Mouse (Mus musculus): ENCODE measurements at regions not wholly inside any gene's neighbourhood (a gene's known extent, or its start where the extent isn't known, plus 50 kb on each side); places are given as distances from the start of the nearest gene placed in this dataset.
"Not testable (repeated sequence)": the region's sequence is repeated elsewhere in the genome, so short reads cannot be mapped to it uniquely, and the experiment has no call there.

GRCm38 (mm10) chr2:179128018-179128417 is 314.2 kb upstream of the Cdh4 start:
- DNase-seq (ENCODE audit: low spot score) = no peak

DNA sequence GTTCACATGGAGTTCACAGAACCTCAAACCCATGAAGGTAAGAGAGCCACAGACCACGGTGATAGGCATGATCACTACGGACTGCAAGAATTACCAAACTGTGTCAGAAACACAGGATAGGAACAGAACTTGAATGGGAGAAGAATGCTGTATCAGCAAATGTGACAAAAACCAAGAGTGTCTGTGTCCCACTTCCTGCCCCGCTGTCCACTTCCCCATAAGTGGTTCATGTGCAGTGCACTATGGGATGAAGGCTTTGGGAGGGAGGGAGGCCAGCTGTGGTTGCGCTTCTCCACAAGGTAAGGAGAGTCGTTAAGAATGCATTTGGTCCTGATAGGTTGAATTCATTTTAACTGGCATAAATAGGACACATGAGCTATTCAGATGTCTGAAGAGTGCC is 313.8 kb upstream of the Cdh4 start:
- no peak for DNase-seq (ENCODE audit: low spot score)

DNA sequence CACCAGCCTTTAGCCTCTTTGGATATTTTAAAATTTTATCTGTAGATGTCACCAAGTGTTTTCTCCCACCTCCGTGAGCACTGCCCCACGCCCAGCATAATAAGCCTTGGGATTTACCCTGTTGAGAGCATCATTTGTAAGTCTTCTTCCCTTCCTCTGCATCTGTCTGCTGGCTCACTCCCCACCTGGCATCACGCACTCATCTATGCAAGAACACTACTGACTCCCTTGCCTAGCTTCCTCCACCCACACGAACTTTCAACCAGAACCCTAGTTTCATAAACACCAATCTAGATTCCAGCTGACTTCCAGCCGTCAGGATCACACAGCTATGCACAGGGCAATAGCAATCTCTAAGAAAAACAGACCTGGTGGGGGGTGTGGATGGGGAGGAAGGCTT is 311.2 kb upstream of the Cdh4 start:
- no peak for DNase-seq (ENCODE audit: low spot score)

DNA sequence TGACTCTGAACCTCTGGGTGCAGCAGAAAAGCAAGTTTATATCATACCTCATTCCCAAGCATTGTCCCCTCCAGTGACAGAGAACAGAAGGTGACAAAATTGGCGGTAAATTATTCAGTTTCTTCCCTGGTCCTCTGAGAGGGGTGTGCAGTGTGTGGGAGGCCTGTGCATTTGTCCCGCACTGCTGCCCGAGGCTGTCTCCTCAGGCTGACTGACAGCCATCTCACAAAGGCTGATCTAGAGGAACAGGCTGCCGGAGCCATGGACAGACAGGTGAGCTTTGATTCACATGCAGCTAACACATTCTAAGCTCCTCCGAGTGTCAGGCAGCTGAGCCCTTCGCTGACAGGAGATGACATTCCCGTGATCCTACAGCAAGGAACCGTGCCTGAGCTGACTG is 299.9 kb upstream of the Cdh4 start:
- no peak for DNase-seq (ENCODE audit: low spot score)

DNA sequence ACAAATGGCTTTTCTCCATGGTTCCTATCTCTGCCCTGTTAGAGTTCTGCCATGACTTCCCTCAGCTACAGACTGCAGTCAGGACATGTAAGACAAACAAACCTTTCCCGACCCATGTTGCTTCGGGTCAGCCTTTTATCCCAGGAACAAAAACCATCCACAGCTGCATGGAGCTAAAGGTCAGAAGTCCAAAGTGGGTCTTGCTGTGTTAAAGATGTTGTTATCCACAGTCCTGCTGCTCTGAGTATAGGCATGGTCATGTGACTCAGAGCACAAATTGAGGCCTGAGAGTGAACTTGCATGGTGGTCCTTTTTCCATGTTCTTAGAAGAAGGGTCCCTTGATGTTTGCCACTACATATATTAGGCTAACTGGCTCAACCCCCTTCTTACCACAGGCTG is 296.5 kb upstream of the Cdh4 start:
- no peak for DNase-seq (ENCODE audit: low spot score)

- DNase-seq (ENCODE audit: low spot score) = no peak
Measured at GRCm38 (mm10) chr2:179146274-179146673, 296.0 kb upstream of the Cdh4 start.

DNA sequence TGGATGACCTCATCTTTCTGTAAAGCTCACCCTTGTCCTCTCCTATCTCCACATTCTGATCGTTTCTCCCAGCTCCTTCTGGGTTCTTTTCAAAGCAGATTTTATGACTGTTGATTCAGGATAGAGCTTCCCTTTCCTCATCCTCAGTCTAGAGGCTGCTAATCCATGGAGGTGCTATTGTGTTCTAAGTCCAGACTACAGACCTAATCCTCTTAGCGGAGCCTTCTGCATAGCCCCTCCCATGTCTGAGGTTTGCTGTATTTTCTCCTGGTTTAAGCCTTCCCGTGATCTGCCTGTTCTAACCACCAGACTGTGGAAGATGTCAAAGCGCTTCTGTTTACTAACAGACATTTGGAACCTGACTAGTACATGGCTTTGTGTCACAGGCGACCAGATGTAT is 294.0 kb upstream of the Cdh4 start:
- DNase-seq (ENCODE audit: low spot score) = no peak

DNA sequence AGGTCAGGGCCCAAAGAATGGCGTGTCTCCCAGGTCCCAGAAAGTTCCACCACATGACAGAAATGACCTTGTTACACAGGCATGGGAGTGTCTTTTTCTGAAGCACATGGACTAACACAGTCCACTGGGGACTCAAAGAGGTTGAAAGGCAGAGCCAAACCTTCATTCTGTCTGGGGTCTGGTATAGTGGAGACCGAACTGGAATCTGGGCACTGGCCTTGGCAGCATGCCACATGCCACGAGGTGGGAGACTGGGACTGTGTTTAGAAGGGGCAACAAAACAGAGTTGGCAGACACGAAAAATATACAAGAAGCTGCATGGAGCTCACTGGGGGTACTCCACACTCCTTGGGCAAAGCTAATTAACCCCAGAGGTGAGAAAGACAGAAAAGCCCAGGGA is 293.6 kb upstream of the Cdh4 start:
- DNase-seq (ENCODE audit: low spot score) = no peak

DNA sequence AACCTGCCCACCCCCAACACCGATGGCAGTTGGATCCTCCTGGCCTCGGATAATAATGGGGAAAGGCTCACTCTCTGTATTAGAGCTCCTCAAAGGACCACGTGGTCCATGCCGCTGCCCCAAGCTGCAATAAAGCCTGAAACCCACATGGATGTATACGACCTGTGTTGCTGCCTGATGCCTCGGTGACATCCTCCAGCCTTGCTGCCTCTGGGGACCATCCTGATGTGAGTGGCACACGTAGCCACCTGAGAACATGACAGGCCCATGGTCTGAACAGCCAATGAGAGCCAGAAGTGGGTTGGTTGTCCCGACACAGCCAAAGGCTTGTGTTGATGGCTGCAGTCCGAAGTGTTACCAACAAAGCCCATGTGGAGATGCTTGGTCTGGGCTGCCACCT is 283.4 kb upstream of the Cdh4 start:
- DNase-seq (ENCODE audit: low spot score) = no peak

DNA sequence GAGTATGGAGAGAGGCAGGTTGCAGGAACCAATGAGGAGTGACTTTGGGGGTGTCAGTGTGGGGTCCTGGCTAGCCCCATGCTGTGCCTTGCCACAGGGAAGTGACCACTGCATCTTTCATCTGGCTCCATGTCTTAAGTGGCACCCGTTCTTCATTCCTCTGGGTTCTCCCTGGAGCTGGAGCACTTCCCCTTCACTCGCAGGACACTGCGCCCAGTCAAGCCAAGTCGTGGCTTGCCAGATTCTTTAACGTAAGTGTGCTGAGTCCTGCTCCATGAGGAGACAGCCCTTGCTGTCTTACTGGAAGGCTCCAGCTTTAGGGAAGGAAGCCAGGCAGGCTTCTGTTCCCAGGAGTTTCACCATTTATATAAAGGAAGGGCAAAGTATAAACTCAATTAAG is 279.1 kb upstream of the Cdh4 start:
- no peak for DNase-seq (ENCODE audit: low spot score)

DNA sequence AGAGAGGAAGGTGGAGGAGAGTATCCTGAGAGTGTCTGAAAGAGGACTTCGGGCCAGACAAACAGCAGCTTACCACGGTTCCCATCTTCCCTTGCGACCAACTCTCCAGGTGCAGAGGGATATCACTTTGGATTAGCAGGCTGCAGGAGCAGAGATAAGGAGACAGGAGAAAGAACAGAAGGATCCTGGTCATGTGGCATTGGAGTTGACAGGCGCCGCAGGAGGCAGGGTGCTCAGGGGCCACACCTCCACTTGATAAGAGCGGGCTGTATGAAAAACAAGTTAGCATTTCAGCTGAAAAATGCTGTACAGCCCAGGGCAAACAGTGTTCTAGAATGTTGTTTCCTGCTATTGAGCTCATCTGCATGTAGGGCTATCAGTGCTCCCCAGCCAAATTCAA is 272.1 kb upstream of the Cdh4 start:
- DNase-seq (ENCODE audit: low spot score) = no peak

- no peak for DNase-seq (ENCODE audit: low spot score)
Measured at GRCm38 (mm10) chr2:179170608-179171007, 271.6 kb upstream of the Cdh4 start.

DNA sequence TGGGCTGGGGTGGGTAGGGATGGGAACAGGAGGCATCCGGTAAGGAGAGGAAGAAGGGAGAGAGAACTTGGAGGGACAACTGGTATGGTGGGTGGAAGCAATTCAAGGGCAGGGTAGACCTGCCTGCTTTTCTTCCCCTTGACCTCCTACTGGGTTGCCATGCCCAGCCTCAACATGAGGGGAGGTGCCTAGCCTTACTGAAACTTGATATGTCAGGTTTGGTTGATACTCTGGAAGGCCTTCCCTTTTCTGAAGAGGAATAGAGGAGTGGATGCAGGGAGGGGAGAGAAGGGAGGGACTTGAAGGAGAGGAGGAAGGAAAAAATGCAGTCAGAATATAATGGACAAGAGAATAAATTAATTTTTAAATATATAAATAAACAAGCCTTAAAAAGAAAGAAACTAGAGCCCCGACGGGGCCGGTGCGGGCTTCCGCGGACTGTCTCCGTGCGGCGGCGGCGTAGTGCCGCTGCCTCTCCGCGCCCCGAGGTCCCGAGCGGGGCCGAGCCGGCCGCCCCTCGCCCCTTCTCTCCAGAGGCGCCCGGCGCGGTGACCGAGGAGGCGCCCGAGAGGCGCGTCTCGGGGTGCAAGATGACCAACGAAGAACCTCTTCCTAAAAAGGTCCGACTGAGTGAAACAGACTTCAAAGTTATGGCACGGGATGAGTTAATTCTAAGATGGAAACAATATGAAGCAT is 265.2 kb upstream of the Cdh4 start:
- DNase-seq (ENCODE audit: low spot score) = not testable (repeated sequence)

GRCm38 (mm10) chr2:179181366-179181765 is 260.9 kb upstream of the Cdh4 start:
- DNase-seq (ENCODE audit: low spot score) = no peak

GRCm38 (mm10) chr2:179182123-179182522 is 260.1 kb upstream of the Cdh4 start:
- DNase-seq (ENCODE audit: low spot score) = no peak

DNA sequence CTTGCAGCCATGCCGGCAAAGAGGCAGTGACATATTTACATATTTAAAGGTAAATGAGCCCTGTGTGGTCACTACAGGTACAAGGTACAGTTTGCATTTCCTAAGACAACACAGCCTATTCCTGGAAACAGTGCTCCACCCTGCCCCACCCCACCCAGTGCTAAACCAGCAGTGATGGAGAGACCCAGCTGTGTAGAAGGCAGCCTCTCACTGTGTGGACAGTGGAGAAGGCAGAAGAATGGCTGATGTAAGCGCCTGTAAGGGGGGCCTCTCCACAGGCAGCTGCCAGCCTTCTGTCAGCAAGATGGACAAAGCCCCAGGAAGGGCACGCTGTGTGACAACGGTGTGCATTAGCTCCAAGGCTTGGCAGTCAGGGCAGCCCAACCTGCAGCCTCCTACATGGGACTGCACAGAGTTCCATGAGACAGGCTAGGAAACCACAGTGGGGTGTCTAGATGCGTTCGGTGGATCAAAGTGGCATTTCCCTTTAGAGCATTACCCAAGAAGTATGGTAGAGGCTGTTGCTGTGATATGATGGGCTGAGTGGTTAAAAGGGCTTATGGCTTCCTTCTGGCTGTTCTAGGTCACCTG is 249.2 kb upstream of the Cdh4 start:
- DNase-seq (ENCODE audit: low spot score) = no peak

DNA sequence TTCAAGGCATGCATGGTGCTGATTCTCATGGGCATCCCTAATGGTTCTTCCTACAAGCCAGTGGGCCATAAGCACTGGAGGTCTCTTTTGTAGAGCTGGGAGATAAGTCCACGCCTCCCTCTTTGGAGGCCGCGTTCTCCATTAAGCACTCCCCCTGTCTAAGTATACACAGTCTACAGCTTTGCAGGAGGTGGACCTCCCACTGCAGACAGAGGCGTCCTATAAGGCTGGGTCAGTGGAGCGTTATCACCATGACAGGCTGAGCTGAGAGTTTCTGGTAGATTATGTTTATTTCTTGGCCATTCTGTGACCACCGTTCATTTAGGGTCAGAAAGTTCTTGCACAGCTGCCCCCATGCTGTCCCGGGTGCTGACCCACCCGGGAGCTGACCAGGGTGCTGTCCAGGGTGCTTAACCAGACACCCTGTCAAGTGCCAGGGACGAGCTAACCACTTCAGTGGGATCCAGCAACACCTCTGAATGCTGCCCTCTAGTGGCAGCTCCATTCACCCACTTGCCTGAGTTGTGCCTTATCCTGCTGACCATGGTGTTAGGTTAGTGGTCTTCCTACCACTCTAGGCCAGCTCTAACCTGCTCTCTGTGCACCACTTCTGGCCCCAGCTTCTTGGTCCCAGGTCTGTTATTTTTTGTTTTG is 248.6 kb upstream of the Cdh4 start:
- DNase-seq (ENCODE audit: low spot score) = peak; percentile 73

DNA sequence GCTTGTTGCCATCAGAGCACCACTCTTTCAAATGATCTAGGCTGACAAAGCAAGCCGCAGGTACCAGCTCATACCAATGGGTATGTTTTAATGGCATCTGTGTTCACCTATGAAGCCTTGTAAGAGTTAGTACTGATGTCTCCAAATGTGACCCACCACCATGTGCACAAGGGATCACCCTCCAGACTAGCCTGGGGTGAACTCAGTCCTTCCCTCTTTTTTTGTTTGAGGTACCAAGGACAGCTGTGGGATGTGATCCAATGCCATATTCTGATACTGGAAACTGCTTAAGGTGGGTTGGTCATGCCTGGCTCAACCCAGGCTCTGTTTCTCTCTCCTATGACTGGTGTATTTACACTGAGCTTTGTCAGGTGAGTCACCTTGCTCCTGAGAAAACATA is 244.8 kb upstream of the Cdh4 start:
- no peak for DNase-seq (ENCODE audit: low spot score)

DNA sequence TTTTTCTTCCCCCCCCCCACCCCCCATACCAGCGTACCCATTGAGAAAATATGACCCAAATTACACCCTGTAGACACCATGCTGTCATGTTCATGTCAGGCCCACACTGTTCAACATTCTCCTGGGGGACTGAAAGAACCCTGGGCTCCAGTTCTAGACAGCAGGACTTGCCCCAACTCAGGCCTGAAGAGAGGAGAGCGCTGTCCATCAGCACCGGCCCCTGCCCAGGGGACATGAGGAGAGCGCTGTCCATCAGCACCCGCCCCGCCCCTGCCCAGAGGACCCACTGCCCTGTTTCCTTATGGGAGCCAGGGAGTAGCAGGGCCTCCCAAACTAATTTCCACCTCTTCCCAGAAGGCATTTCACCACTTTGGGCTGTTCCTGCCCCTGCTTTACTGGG is 241.7 kb upstream of the Cdh4 start:
- peak; percentile 26 for DNase-seq (ENCODE audit: low spot score)

DNA sequence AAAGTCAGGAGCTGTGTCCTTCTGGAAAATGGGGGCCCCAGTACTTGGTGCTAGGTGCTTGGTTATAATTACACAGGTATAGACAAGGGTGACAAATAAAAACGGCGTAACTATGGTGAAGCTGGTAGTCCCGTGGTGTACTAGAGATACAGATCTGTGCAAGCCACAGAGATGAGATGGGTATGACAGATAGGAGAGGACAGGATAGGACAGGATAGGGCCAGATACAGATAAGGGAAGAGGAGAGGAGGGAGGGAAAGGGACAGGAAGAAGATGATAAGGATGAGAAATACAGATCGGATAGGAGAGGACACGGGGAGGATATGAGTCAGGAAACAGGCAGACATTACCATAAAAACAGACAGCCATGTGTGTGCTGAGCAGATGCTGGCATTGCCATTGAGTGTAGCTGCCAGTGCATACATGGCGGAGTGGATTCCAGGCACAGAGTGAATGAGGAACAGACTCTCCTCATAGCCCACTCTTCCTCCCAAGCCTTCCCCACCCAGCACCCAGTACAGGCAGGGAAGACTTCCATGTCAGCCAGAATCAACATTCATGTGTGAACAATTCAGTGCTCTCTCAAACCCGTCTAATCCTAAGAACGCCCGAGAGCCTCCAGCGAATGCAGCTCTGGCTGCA is 231.9 kb upstream of the Cdh4 start:
- no peak for DNase-seq (ENCODE audit: low spot score)

DNA sequence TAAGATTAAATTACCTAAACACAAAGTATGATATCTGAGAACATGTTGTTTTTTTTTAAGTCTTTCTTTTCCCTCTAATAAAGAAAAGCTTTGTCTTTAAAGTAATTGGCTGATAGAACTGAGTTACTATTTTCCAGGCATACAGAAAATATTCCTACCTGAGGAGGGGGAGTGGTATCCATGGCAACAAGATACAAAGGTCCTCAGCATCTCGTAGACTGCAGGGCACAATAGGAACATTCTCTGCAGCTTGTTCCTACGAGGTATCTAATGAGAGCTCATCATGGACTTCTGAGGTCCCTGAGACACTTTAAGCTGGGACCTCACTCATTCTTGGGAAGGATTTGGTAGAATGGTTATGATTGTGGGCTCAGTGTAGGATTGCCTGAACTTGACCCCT is 225.5 kb upstream of the Cdh4 start:
- DNase-seq (ENCODE audit: low spot score) = no peak

GRCm38 (mm10) chr2:179228096-179228495 is 214.1 kb upstream of the Cdh4 start:
- no peak for DNase-seq (ENCODE audit: low spot score)

GRCm38 (mm10) chr2:179231708-179232354 is 210.4 kb upstream of the Cdh4 start:
- no peak for DNase-seq (ENCODE audit: low spot score)

Data from testis, postnatal 14 days (tissue).